Mouse (Mus musculus) heart, embryonic 15.5 days (tissue): Measurements from ENCODE around the gene Cog4. TPM values are rescaled to one million over a fixed set of nuclear protein-coding genes. Genes with fewer than 3 reads are reported as not detected.
"Not testable (repeated sequence)": the region's sequence is repeated elsewhere in the genome, so short reads cannot be mapped to it uniquely, and the experiment has no call there.

Experiments used
- ATAC-seq: fragments of 200-750 bp; cut with Nextera tagmentation; replicated peaks from 2 replicates; pipeline ENCODE4 v1.8.0; 2017; ENCODE audit warnings: low read depth, moderate TSS enrichment; ENCODE audit not compliant: insufficient number of reproducible peaks, insufficient read depth, low FRiP score
- H3K27ac ChIP-seq: fragments of 300-500 bp; sonication (generic); 2 replicates; pipeline ENCODE4 v1.5.1; 2015; ENCODE audit warnings: mild to moderate bottlenecking, inconsistent platforms
- H3K27me3 ChIP-seq: fragments of 300-500 bp; sonication (generic); 2 replicates; pipeline ENCODE4 v1.6.1; 2015; ENCODE audit warnings: inconsistent platforms
- H3K36me3 ChIP-seq: fragments of 300-500 bp; sonication (generic); 2 replicates; pipeline ENCODE4 v1.6.1; 2015; ENCODE audit warnings: mild to moderate bottlenecking, inconsistent platforms
- H3K4me1 ChIP-seq: fragments of 300-500 bp; sonication (generic); replicated peaks from 2 replicates; pipeline ENCODE4 v1.6.1; 2015; ENCODE audit warnings: inconsistent platforms
- H3K4me2 ChIP-seq: fragments of 300-500 bp; sonication (generic); 2 replicates; pipeline ENCODE4 v1.6.1; 2015; ENCODE audit warnings: inconsistent platforms, mild to moderate bottlenecking, moderate library complexity
- H3K4me3 ChIP-seq: fragments of 300-500 bp; sonication (generic); 2 replicates; pipeline ENCODE4 v1.5.1; 2015; ENCODE audit warnings: mild to moderate bottlenecking, inconsistent platforms
- H3K9ac ChIP-seq: fragments of 300-500 bp; sonication (generic); 2 replicates; pipeline ENCODE4 v1.6.1; 2015; ENCODE audit warnings: mild to moderate bottlenecking, inconsistent platforms
- H3K9me3 ChIP-seq: fragments of 300-500 bp; sonication (generic); replicated peaks from 2 replicates; pipeline ENCODE4 v1.6.1; 2016; ENCODE audit warnings: inconsistent platforms
- WGBS: fragments of 180-500 bp; shearing (Covaris S2); methylation state at CpG from one replicate; pipeline ENCODE4 v1.1.7; 2015; ENCODE audit warnings: mixed read lengths; 5-methylcytosine and 5-hydroxymethylcytosine counted together
- polyA plus RNA-seq: library from polyadenylated mRNA; unstranded; fragments of >200 nt; fragmentation: Nextera tagmentation; extraction: Ambion mirVana; gene quantifications from 2 replicates; pipeline ENCODE4 v1.2.1, GENCODE M21; 2015

Gene Cog4
- polyA plus RNA-seq, 1 experiment from 2014 or later: 53.9 TPM

DNA sequence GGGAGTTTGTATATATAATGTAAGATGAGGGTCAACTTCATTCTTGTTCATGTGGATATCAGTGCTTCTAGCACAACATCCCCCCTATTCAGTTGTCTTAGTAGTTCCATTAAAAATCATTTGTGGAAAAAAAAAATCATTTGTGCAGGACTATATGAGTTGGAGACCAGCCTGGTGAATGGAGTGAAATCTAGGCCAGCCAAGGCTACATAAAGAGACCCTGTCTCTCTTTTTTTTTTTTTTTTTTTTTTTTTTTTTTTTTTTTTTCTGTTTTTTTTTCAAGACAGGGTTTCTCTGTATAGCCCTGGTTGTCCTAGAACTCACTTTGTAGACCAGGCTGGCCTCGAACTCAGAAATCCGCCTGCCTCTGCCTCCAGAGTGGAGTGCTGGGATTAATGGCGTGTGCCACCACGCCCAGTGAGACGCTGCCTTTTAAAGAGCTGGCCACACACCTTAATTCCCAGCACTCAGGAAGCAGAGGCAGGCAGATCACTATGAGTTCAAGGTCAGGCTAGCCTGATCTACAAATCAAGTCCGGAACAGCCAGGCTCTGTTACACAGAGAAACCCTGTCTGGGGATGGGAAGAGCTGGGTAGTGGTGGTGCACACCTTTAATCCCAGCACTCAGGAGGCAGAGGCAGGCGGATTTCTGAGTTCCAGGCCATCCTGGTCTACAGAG is 15.1 kb downstream of the Cog4 start:
- peaks cover 87% of the 10 kb centered on the region for H3K36me3 ChIP-seq
- WGBS: 87% methylated on average over 7 of the region's 7 CpGs
- not testable (repeated sequence) for H3K4me2 ChIP-seq, H3K4me1 ChIP-seq, H3K4me3 ChIP-seq, H3K27me3 ChIP-seq, H3K9me3 ChIP-seq, H3K27ac ChIP-seq, H3K9ac ChIP-seq, ATAC-seq

DNA sequence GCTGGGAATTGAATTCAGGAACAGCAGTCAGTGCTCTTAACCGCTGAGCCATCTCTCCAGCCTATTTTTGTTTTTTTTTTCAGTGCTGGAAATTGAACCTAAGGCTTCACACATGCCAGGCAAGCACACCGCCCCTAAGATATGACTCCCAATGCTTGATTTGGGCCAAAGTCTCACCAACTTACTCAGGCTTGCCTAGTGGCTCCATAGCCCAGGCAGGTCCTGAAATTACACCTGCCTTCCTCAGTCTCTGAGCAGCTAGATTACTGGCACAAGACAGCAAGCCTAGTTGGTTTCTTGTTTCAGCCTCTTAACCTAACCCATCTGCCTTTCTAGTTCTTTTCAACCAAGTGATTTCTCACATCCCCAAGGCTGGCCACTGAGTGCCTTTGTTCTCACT is 24.1 kb downstream of the Cog4 start:
- H3K4me1 ChIP-seq: no peaks in the 10 kb centered on the region
- no peak overlapping the region for H3K27ac ChIP-seq
- peaks cover 83% of the 10 kb centered on the region for H3K36me3 ChIP-seq
- H3K4me2 ChIP-seq: no peak overlapping the region
- no peak overlapping the region for H3K4me3 ChIP-seq
- no peaks in the 10 kb centered on the region for H3K27me3 ChIP-seq
- H3K9ac ChIP-seq: no peak overlapping the region
- no peak for ATAC-seq
- WGBS: 87% methylated on average over 2 of the region's 2 CpGs
- no peaks in the 10 kb centered on the region for H3K9me3 ChIP-seq

DNA sequence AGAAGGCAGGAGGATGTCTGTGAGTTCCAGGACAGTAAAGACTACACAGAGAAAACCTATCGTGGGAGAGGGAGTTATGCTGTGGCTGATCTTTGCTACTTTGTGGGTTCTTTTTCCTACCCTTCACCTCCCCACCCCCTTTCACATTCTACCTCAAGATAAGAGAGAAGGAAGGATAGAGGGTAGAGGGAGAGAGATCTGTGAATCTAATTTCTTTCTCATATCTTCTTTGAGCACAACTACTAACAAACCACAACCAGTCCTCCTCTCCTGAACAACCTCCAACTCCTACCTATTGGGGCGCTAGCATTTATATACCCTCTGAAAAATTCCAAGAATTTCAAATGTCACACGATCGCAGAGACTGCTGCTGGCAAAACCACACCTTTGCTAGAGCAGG is 31.5 kb downstream of the Cog4 start:
- H3K4me1 ChIP-seq: no peaks in the 10 kb centered on the region
- no peak for ATAC-seq
- no peak overlapping the region for H3K9ac ChIP-seq
- H3K36me3 ChIP-seq: peaks cover 79% of the 10 kb centered on the region
- no peaks in the 10 kb centered on the region for H3K9me3 ChIP-seq
- 81% methylated on average over 4 of the region's 4 CpGs for WGBS
- H3K4me2 ChIP-seq: no peak overlapping the region
- H3K27ac ChIP-seq: no peak overlapping the region
- no peak overlapping the region for H3K4me3 ChIP-seq
- H3K27me3 ChIP-seq: no peaks in the 10 kb centered on the region

DNA sequence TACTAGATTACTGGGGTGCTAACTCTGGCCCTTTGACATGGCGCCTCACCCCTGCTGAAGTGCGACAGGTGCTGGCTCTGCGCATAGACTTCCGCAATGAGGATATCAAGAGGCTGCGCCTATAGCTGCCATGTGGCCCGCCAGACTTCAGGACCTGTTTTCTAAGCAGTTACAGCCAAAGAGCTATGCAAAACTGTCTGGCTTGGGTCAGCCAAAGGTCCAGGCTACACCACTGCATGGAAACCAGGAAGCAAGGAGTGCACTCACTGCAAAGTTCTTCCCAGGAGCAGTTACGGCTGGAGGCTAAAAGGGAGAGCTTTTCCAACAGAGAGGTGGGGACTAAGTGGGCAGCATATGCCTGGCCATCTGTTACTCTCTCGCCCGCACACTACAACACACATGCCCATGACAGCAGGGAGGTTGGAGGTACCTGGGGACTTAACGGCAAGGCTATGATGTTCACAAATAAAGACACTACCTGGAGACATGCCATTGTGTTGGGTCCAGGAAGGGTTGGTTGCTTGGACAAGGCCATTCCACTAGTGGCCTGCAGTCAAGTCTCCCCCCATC is 35.4 kb downstream of the Cog4 start:
- H3K4me1 ChIP-seq: no peaks in the 10 kb centered on the region
- H3K27ac ChIP-seq: no peak overlapping the region
- no peak overlapping the region for H3K9ac ChIP-seq
- H3K9me3 ChIP-seq: no peaks in the 10 kb centered on the region
- ATAC-seq: no peak
- H3K27me3 ChIP-seq: no peaks in the 10 kb centered on the region
- no peak overlapping the region for H3K4me3 ChIP-seq
- peaks cover 64% of the 10 kb centered on the region for H3K36me3 ChIP-seq
- no peak overlapping the region for H3K4me2 ChIP-seq
- 96% methylated on average over 10 of the region's 10 CpGs for WGBS

DNA sequence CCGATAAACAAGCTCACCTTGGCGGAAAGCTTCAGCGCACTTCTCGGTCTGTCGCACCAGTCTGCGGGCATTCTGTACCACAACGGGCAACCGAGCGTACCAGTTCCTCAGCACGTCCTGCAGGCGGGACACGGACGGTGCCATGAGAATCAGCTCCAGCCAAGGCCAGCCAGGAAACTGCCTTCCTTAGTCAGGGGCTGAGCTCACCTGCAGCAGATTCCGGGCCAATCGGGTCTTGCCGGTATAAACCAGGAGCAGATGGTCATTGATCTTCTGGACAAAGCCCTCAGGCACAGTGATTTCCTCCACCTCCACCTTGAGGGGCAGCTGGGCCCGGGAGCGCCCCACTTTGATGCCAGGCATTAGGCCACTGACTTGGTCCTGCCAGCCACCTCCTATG is 37.4 kb downstream of the Cog4 start:
- 92% methylated on average over 18 of the region's 18 CpGs for WGBS
- H3K9me3 ChIP-seq: no peaks in the 10 kb centered on the region
- no peak overlapping the region for H3K4me3 ChIP-seq
- H3K4me2 ChIP-seq: no peak overlapping the region
- no peaks in the 10 kb centered on the region for H3K4me1 ChIP-seq
- ATAC-seq: no peak
- H3K9ac ChIP-seq: no peak overlapping the region
- no peak overlapping the region for H3K27ac ChIP-seq
- H3K36me3 ChIP-seq: peaks cover 55% of the 10 kb centered on the region
- no peaks in the 10 kb centered on the region for H3K27me3 ChIP-seq

DNA sequence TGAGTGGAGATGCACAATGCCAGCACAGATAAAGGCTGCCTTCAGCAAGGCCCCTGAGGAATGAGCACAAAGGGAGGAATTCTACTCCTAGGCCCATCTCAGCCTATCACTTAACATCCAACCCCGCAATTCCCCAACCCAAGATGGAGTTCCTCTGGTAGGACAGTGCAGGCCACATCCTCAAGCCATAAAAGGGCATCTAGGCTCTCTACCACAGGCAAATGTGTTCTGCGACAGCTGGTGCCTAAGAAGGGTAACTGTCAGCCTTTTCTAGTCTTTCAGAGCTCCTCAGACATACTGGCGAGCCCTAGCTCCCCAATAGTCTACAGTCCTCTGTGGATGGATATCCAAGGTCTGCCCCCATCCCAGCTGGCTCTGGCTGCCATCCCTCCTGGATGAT is 40.2 kb downstream of the Cog4 start:
- no peaks in the 10 kb centered on the region for H3K27me3 ChIP-seq
- H3K27ac ChIP-seq: no peak overlapping the region
- no peak overlapping the region for H3K4me3 ChIP-seq
- H3K9ac ChIP-seq: no peak overlapping the region
- 0 out of 2 replicates have a peak, but pooled peaks cover 2% of the 10 kb centered on the region for H3K4me1 ChIP-seq
- no peak overlapping the region for H3K4me2 ChIP-seq
- ATAC-seq: no peak
- 80% methylated on average over 3 of the region's 3 CpGs for WGBS
- no peaks in the 10 kb centered on the region for H3K9me3 ChIP-seq
- peaks cover 29% of the 10 kb centered on the region for H3K36me3 ChIP-seq

DNA sequence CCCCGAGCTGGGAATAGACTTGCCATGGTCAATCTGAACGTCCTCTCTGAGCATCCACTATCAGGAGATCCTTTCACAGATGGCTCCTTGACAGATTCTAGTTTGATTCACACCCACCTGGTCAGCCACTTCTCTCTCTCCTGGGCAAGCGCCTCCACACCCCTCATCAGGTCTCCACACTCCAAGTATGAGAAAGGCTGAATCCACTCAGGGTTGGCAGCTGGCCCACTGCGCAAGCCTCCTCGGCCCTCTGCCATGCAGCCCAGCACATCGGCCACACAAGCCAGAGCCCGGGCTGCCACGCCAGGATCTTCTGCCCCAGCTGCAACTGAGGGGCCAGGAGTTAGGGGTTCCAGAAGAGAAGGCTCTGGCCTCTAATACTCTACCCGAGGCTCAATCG is 41.2 kb downstream of the Cog4 start:
- H3K4me2 ChIP-seq: no peak overlapping the region
- H3K36me3 ChIP-seq: peaks cover 20% of the 10 kb centered on the region
- WGBS: 93% methylated on average over 10 of the region's 10 CpGs
- H3K27me3 ChIP-seq: no peaks in the 10 kb centered on the region
- H3K9ac ChIP-seq: no peak overlapping the region
- 0 out of 2 replicates have a peak, but pooled peaks cover 2% of the 10 kb centered on the region for H3K4me1 ChIP-seq
- no peaks in the 10 kb centered on the region for H3K9me3 ChIP-seq
- H3K4me3 ChIP-seq: no peak overlapping the region
- ATAC-seq: no peak
- no peak overlapping the region for H3K27ac ChIP-seq

DNA sequence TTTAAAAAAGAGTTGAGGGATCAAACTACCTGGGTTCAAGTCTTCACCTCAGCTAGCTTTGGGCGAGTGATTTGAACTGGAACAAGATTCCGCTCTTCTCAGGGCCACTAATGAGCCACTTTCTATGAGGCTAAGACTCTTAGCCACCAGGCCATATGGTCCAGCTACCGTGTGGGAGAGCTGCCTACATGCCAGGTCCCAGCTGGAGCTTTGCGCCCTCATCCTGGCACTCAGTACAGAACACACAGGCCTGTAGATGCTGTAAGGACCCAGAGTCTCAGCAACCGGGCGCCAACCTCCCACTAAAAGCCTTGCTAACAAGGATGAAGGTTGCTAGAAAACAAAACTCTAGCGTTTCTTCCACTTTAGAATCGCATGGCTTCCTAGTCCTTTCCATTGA is 42.0 kb downstream of the Cog4 start:
- no peaks in the 10 kb centered on the region for H3K9me3 ChIP-seq
- WGBS: 89% methylated on average over 8 of the region's 8 CpGs

DNA sequence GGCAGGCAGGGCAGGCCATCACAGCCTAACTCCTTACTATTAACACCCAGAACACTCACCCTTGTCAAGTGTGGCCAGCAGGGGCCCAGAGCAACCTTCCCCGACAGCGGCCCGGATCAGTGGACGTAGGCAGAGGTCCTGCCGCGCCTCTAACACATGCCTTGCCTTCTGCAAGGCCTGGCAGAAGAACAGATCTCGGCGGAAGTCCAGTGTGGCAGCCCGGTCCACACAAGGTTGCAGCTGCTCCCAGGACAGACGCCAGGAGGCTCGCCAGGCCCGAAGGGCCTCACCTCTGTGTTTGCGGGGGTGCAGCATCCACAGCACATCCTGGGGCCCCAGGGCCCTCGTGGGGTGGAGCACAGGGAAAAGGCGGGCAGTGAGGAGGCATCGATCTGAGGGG is 42.5 kb downstream of the Cog4 start:
- no peak for ATAC-seq
- Histone ChIP-seq H3K9ac (no peak overlapping the region), H3K4me3 (no peak overlapping the region), H3K27ac (no peak overlapping the region), H3K36me3 (peaks cover 7% of the 10 kb centered on the region), H3K27me3 (no peaks in the 10 kb centered on the region), H3K4me1 (0 out of 2 replicates have a peak, but pooled peaks cover 2% of the 10 kb centered on the region), H3K9me3 (no peaks in the 10 kb centered on the region), H3K4me2 (no peak overlapping the region)
- 85% methylated on average over 16 of the region's 16 CpGs for WGBS

More for the DNA sequence above, 42.0 kb downstream of the Cog4 start:
- H3K36me3 ChIP-seq: peaks cover 11% of the 10 kb centered on the region
- no peak overlapping the region for H3K9ac ChIP-seq
- H3K4me2 ChIP-seq: no peak overlapping the region
- no peak for ATAC-seq
- H3K4me3 ChIP-seq: no peak overlapping the region
- no peaks in the 10 kb centered on the region for H3K27me3 ChIP-seq
- H3K27ac ChIP-seq: no peak overlapping the region
- 0 out of 2 replicates have a peak, but pooled peaks cover 2% of the 10 kb centered on the region for H3K4me1 ChIP-seq

DNA sequence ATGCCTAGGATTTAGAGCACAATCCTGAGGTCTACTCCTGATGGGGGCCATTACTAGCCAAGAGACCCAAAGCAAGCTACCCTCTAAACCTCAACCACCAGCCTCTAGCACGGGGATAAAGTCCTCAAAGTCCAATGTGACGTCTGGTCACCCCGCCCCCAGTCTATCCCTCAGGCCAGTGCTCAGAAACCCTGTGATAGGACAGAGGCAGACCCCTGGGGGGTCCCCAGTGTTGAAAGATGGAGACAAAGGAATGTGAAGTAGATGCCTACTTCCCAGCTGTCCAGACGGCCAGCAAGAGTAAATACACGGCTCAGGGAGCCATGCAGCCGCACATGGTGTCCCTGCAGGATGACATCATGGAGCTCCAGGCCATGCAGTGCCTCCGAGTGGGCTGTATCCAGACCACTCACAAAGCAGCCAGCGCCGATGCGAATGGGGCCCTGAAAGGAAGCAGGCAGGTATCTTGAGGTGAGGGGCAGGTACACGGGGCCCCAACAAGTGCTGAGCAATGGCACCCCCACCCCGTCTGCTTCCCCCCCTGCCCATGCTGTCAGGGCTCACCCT is 43.6 kb downstream of the Cog4 start:
- H3K9ac ChIP-seq: no peak overlapping the region
- no peak overlapping the region for H3K27ac ChIP-seq
- no peaks in the 10 kb centered on the region; the same call in 1 of the 2 replicates for H3K36me3 ChIP-seq
- H3K4me2 ChIP-seq: no peak overlapping the region
- H3K27me3 ChIP-seq: no peaks in the 10 kb centered on the region
- H3K4me3 ChIP-seq: no peak overlapping the region
- H3K9me3 ChIP-seq: no peaks in the 10 kb centered on the region
- 0 out of 2 replicates have a peak, but pooled peaks cover 2% of the 10 kb centered on the region for H3K4me1 ChIP-seq
- no peak for ATAC-seq
- 54% methylated on average over 12 of the region's 12 CpGs for WGBS

DNA sequence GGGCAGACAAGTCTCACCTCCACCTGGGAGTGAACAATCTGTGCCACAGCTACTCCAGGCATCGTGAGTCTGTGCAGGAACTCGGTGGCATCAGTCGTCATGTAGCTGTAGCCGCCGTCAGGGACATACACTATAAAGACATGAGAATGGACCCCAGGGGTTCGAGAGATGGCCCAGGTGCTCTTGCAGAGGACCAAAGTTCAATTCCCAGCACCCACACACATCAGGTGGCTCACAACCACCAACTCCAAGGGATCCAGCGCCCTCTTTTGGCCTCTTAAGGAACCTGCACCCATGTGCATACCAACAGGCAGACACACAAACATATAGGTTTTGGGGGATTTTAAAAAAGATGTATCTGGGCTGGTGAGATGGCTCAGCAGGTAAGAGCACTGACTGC is 45.6 kb downstream of the Cog4 start:
- Histone ChIP-seq H3K9me3 (no peaks in the 10 kb centered on the region), H3K27ac (no peak overlapping the region), H3K4me1 (0 out of 2 replicates have a peak, but pooled peaks cover 2% of the 10 kb centered on the region), H3K9ac (no peak overlapping the region), H3K4me3 (no peak overlapping the region), H3K4me2 (no peak overlapping the region), H3K27me3 (no peaks in the 10 kb centered on the region), H3K36me3 (no peaks in the 10 kb centered on the region)
- no peak for ATAC-seq
- 90% methylated on average over 7 of the region's 7 CpGs for WGBS
